Mouse (Mus musculus): ENCODE measurements around the gene Ankrd28. TPM values are rescaled to one million over a fixed set of nuclear protein-coding genes. Genes with fewer than 3 reads are reported as not detected.
A peak's percentile ranks its signal among the peaks of the same experiment; 100 is the strongest.

The Ankrd28 gene
- polyA plus RNA-seq, 1 experiment = 27.8 TPM

DNA sequence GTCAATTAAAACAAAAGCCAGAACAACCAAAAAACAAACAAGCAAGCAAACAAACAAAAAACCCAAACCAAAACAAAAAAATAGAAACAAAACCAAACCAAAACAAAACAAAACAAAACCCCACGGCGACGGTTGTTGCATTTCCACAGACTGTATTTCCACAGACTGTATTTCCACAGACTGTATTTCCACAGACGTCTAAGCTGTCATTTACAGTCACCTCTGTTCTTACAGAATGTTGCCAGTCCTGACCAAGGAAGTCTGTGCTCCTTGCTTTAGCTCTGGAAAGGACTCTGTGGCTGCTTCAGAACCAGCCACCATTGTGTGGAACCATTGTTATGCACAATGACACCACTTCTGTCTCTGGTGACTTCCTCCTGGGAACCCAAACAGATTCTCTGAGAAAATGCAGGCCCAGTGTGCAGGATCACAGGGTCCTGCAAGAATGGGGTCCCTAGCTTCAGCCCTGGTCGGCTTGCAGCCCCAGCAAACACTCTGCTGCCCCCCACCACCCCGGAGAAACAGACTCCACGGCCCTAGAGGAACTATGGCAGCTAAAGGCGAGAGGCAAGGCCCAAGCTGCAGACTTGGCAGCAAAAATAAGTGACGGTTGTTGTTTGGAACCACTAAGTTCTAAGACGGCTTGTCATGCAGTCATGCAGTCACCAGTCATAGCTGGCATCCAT is 158.7 kb downstream of the Ankrd28 start:
- Histone ChIP-seq H3K4me1 (ENCODE audit: control insufficient read depth, insufficient read depth, low read length) (peaks cover 11% of the 10 kb centered on the region), H3K27ac (ENCODE audit: insufficient read depth, low read length) (no peak overlapping the region), H3K4me3 (ENCODE audit: insufficient read depth, low read length) (no peak overlapping the region)
- TF ChIP-seq POLR2A (IDR thresholded peaks at IDR 0.05; ENCODE audit: extremely low read depth, insufficient read depth, low read length) (no peak), CTCF (IDR thresholded peaks at IDR 0.05; ENCODE audit: extremely low read depth, insufficient read depth, low read length) (no peak)

DNA sequence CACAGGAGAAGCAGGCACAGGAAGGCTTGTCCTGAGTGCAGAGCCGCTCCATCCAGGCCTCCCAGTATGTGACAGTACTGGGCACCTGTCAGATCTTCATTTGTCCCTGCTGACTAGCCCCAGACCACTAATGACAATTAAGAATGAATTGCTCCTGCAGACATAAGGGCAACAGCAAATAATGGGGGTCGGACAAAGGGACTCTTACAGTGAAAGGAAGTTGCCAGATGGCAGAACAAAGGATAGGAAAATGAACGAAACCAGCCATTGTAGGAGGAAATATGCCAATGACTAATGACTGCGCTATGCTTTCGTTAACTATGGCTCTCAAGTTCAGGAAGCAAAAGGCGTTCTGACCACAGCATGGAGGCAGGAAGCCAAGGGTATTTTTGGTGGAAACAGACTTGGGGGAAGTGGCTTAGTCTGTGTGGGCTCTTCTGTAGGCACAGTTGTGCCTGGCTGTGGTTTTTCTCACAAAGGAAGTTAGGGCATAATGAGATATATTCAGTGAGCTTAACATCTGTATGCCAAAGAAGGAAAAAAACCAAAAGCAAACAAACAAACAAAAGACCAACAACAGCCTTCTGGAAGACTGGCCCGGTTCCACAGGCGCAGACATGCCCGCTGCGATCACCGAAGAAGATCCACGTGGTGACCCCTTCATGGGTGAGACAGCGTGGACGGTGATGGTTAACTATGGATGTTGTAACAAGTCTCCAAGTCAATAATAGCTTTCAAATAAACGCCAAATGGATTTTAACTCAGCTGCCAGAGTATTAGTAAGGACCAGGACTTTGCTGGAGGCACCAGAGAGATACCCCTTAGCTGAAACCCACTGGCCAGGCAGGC is 160.6 kb downstream of the Ankrd28 start:
- H3K4me1 ChIP-seq (ENCODE audit: control insufficient read depth, insufficient read depth, low read length) = peaks cover 11% of the 10 kb centered on the region
- no peak overlapping the region for H3K4me3 ChIP-seq (ENCODE audit: insufficient read depth, low read length)
- H3K27ac ChIP-seq (ENCODE audit: insufficient read depth, low read length) = peak overlapping the region; percentile 74
- no peak for TF ChIP-seq CTCF (IDR thresholded peaks at IDR 0.05; ENCODE audit: extremely low read depth, insufficient read depth, low read length)
- TF ChIP-seq POLR2A (IDR thresholded peaks at IDR 0.05; ENCODE audit: extremely low read depth, insufficient read depth, low read length) = no peak

- peak overlapping the region; percentile 74 for H3K27ac ChIP-seq (ENCODE audit: insufficient read depth, low read length)
- H3K4me1 ChIP-seq (ENCODE audit: control insufficient read depth, insufficient read depth, low read length) = peaks cover 11% of the 10 kb centered on the region
- H3K4me3 ChIP-seq (ENCODE audit: insufficient read depth, low read length) = no peak overlapping the region
- TF ChIP-seq POLR2A (IDR thresholded peaks at IDR 0.05; ENCODE audit: extremely low read depth, insufficient read depth, low read length) (no peak), CTCF (IDR thresholded peaks at IDR 0.05; ENCODE audit: extremely low read depth, insufficient read depth, low read length) (no peak)
Measured at GRCm38 (mm10) chr14:31669161-31669611, 161.3 kb downstream of the Ankrd28 start.

DNA sequence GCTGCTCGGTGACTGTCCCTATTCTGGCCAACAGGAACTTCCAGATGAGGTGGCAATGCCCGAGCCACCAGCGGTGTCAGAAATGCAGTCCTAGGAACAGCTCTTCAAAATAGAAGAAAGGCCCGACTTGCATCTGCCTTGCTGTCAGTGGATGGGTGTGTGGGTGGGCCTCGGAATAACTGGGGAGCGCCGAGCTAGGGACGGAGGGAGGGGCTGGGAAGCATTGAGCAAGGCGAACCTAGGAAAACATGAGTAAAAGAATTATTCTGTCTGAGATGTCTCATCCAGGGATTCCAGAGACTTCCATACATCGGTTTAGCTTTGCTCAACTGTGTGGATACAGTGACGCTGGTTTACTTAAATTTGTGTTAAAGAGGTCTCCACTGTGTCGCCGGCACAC is 162.1 kb downstream of the Ankrd28 start:
- Histone ChIP-seq H3K27ac (ENCODE audit: insufficient read depth, low read length) (0 out of 2 replicates have a peak overlapping the region, but pooled peaks have one; percentile 16), H3K4me3 (ENCODE audit: insufficient read depth, low read length) (no peak overlapping the region), H3K4me1 (ENCODE audit: control insufficient read depth, insufficient read depth, low read length) (peaks cover 17% of the 10 kb centered on the region)
- TF ChIP-seq CTCF (IDR thresholded peaks at IDR 0.05; ENCODE audit: extremely low read depth, insufficient read depth, low read length) = no peak
- no peak for TF ChIP-seq POLR2A (IDR thresholded peaks at IDR 0.05; ENCODE audit: extremely low read depth, insufficient read depth, low read length)

DNA sequence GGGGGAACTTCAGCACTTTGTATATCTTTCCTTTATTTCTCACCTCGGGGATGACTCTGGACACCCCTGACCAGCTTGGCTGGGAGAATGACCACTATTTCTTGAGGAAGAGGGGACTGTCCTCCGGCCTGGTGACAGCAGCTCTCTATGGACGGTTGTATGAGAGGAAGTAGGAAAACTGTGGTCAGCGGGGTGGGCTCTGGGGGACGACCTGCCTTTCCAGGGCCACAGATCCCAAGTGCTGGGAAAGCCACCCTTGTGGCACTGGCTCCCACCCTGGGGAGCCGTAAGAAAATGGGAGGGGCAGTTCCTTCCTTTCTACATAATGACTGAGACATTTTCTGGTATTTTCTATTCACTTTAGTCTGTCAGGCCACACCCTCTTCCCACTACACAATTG is 162.7 kb downstream of the Ankrd28 start:
- Histone ChIP-seq H3K4me1 (ENCODE audit: control insufficient read depth, insufficient read depth, low read length) (peaks cover 18% of the 10 kb centered on the region), H3K4me3 (ENCODE audit: insufficient read depth, low read length) (no peak overlapping the region), H3K27ac (ENCODE audit: insufficient read depth, low read length) (no peak overlapping the region)
- TF ChIP-seq CTCF (IDR thresholded peaks at IDR 0.05; ENCODE audit: extremely low read depth, insufficient read depth, low read length) (no peak), POLR2A (IDR thresholded peaks at IDR 0.05; ENCODE audit: extremely low read depth, insufficient read depth, low read length) (no peak)

DNA sequence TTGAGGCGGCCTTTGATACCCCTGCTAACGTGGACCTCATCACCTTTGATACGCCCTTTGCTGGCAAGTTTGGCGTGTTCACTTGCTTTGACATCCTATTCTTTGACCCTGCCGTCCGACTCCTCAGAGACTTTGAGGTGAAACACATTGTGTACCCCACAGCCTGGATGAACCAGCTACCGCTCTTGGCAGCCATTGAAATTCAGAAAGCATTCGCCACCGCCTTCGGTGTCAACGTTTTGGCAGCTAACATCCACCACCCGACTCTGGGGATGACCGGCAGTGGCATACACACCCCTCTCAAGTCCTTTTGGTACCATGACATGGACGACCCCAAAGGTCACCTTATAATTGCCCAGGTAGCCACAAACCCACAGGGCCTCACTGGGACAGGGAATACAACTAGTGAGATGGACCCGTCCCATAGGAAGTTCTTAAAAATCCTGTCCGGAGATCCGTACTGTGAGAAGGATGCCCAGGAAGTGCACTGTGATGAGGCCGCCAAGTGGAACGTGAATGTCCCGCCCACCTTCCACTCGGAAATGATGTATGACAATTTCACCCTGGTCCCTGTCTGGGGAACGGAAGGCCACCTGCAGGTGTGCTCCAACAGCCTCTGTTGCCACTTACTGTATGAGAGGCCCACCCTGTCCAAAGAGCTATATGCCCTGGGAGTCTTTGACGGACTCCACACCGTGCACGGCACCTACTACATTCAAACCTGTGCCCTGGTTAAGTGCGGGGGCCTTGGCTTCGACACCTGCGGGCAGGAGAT is 163.3 kb downstream of the Ankrd28 start:
- no peak for TF ChIP-seq POLR2A (IDR thresholded peaks at IDR 0.05; ENCODE audit: extremely low read depth, insufficient read depth, low read length)
- TF ChIP-seq CTCF (IDR thresholded peaks at IDR 0.05; ENCODE audit: extremely low read depth, insufficient read depth, low read length) = no peak
- Histone ChIP-seq H3K4me1 (ENCODE audit: control insufficient read depth, insufficient read depth, low read length) (peaks cover 18% of the 10 kb centered on the region), H3K27ac (ENCODE audit: insufficient read depth, low read length) (no peak overlapping the region), H3K4me3 (ENCODE audit: insufficient read depth, low read length) (no peak overlapping the region)

- H3K4me1 ChIP-seq (ENCODE audit: control insufficient read depth, insufficient read depth, low read length) = peaks cover 18% of the 10 kb centered on the region
- H3K4me3 ChIP-seq (ENCODE audit: insufficient read depth, low read length) = no peak overlapping the region
- no peak overlapping the region for H3K27ac ChIP-seq (ENCODE audit: insufficient read depth, low read length)
- no peak for TF ChIP-seq CTCF (IDR thresholded peaks at IDR 0.05; ENCODE audit: extremely low read depth, insufficient read depth, low read length)
- TF ChIP-seq POLR2A (IDR thresholded peaks at IDR 0.05; ENCODE audit: extremely low read depth, insufficient read depth, low read length) = no peak
Measured at GRCm38 (mm10) chr14:31665566-31665940, 164.9 kb downstream of the Ankrd28 start.

DNA sequence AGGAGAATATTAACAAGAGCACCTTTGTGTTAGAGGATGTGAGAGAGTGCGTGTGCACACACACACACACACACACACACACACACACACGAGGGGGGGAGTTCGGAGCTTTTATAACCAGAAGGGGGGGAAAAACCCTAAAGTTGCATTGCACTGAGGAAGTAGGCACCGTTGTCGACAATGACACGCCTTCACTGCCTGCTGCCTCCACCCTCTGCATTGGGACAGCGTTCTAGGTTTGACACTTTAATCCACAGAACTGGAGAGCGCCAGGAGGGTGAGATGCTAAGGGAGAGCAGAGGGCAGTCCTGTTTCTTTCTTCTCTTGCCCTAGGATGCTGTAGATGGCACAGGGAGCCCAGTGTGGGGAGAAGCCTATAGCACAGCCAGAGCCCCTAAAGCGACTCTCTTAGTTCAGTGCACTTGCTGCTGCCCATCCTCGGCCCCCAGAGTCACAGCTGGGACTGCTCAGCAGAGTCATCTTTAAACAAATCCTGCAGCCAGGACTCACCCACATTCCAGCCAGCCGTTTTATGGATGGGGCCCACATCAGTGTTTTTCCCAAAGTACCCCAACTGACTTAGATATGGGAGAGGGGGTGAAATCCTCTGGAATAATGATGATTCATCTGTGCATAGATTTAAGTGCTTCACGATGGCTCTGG is 165.4 kb downstream of the Ankrd28 start:
- TF ChIP-seq CTCF (IDR thresholded peaks at IDR 0.05; ENCODE audit: extremely low read depth, insufficient read depth, low read length) (no peak), POLR2A (IDR thresholded peaks at IDR 0.05; ENCODE audit: extremely low read depth, insufficient read depth, low read length) (no peak)
- Histone ChIP-seq H3K27ac (ENCODE audit: insufficient read depth, low read length) (0 out of 2 replicates have a peak overlapping the region, but pooled peaks have one; percentile 14), H3K4me3 (ENCODE audit: insufficient read depth, low read length) (no peak overlapping the region), H3K4me1 (ENCODE audit: control insufficient read depth, insufficient read depth, low read length) (peaks cover 19% of the 10 kb centered on the region)
